Mouse (Mus musculus): ENCODE results near the gene Rfx8.

Gene Rfx8

GRCm38 (mm10) chr1:39720632-39721350 is at the start of gene Rfx8:
Rfx8 (minus strand) TSS chr1:39720997.
- DNase-seq (ENCODE audit: low spot score), result peak; percentile 59

DNA sequence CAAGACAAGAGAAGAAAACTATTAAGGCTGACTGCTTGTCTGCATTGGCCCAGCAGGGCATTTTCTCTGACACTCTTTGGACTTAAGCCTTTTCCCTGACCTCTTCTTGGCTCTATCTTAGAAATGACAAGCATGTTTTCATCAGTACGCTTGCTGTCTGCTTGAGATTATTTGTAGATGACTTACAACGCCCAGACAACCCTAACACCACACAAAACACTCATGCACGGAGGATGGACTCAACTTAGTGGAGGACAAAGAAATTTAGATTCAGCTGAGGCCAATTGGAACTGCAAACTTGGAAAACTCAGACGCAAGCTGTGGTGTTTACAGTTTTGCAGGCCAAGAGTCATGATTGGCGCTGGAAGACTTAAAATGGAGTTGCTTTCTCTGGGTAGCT is 49.6 kb upstream of the Rfx8 start:
- DNase-seq (ENCODE audit: low spot score), result no peak

- no peak for DNase-seq (ENCODE audit: low spot score)
Observed at GRCm38 (mm10) chr1:39768017-39768416, 47.2 kb upstream of the Rfx8 start.

DNA sequence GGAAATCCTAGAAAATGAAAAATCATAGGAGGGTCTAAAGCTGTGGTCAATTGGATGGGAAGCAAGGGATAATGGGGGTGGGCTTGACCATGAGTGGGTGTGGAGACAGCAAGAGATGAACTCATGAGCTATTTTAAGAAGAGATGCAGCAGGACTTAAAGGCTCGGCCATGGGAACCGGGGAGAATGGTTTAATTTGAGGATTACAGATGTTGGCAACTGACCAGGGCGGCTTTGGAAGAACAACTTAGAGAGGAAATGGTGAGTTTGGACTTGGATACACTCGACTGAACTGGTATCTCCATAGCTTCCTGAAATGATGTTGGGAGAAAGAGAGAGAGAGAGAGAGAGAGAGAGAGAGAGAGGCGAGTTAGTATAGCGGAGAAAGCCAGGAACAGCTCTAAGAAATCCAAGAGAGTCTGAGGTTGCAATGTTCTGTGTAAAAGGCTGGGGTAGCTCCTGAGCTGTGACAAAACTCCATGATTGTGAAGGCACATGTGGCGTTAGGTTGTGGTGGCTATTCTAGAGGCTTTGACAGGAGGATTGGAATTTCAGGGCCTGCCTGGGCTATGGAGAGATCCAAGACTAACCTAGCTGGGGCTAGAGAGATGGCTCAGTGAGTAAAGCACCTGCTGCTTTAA is 45.2 kb upstream of the Rfx8 start:
- no peak for DNase-seq (ENCODE audit: low spot score)

GRCm38 (mm10) chr1:39762025-39762370 is 41.2 kb upstream of the Rfx8 start:
- DNase-seq (ENCODE audit: low spot score), result peak; percentile 66

- DNase-seq (ENCODE audit: low spot score), result peak; percentile 86
Observed at GRCm38 (mm10) chr1:39761211-39762024, 40.6 kb upstream of the Rfx8 start.

DNA sequence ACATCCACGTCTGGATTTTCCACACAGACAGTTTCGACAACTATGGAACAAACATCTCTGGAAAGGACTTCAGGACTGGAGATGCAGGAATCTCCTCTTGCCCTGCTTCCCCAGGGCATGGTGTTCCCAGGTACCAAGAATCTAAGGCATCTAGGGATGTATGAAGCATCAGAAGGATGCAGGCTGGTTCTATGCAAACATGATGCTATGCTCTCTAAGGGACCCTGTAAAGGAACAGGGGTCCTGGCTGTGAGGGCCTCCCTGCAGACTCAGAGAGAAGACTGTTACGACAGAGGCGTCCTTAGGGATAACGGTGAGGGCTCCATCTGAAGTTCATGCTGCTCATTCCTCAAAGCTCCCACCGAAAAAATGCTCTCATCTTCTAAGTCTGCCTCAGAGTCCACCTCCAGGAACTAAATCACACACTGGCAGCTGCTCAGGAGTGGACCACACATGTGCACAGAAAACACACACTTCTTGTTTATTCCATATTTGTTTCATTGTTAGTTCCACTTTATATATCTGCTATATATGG is 39.5 kb upstream of the Rfx8 start:
- no peak for DNase-seq (ENCODE audit: low spot score)

GRCm38 (mm10) chr1:39759231-39760175 is 38.7 kb upstream of the Rfx8 start:
- DNase-seq (ENCODE audit: low spot score), result no peak

- DNase-seq (ENCODE audit: low spot score), result no peak
Observed at GRCm38 (mm10) chr1:39758244-39758643, 37.4 kb upstream of the Rfx8 start.

DNA sequence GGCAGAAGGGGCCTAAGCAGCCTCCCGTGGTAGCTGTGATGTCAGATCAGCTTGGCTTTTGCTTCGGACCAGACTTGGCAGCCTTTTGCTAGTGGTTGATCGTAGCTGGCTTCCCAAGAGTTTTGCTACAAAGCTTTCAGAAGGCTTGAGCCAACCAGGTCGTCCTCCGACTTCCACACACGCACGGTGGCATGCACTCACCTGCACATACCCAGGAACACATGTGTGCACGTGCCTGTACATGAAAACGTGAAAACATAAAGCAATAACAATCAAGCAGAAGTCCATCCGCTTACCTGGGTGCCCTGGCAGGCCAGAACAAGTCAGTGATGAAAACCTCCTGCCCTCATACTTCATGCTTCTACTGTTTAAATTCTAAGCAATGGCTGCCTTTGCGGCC is 36.2 kb upstream of the Rfx8 start:
- no peak for DNase-seq (ENCODE audit: low spot score)

DNA sequence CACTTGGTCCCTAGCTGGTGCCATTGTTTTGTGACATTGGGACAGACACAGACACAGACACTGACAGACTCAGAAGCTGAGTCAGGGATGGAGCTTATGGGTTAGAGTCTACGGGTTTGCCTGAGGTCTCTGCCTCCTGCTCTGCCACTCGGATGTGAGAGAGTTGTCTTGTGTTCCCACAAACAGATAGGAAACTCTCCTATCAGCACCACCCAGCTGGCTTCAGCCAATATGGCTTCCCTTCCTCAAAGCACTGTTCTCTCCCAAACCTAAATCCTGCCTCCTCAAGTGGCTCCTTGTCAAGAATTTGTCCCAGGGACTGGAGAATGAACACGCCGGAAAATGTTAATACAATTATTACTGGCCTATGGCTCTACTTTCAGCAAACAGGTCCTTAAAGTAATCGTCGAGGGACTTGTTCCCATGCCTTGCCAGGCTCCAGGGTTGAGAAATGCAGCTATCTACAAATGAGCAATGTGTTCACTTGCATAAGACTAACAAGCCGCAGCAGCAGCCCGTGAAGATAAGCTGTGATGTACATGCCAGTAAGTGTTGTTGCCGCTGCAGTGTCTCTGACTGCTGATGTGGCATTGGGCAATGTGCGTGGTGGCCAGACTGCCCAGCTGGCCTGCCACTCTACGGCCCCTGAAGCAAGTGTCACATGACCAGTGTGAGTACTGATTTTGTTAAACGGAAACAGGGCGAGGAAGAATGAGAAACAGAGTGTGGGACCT is 33.6 kb upstream of the Rfx8 start:
- no peak for DNase-seq (ENCODE audit: low spot score)

DNA sequence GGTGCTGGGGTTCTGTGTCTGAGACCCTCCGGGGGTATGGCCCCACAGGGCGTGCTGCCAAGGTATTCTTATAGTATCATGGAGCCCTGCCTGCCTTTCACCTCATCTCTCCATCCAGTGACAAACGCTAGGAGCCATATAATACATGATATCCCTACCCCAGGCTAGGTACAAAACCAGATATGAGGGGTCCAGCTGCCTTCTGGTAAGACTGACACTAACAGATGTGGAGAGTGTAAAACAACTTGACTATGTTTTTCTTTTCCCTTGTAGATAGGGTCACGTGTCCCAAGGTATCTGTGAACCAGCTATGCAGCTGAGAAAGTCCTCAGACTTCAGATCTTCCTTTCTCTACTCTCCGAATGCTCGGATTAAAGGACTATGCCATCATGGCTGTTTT is 30.7 kb upstream of the Rfx8 start:
- DNase-seq (ENCODE audit: low spot score), result no peak

GRCm38 (mm10) chr1:39749664-39750063 is 28.9 kb upstream of the Rfx8 start:
- DNase-seq (ENCODE audit: low spot score), result peak; percentile 65

DNA sequence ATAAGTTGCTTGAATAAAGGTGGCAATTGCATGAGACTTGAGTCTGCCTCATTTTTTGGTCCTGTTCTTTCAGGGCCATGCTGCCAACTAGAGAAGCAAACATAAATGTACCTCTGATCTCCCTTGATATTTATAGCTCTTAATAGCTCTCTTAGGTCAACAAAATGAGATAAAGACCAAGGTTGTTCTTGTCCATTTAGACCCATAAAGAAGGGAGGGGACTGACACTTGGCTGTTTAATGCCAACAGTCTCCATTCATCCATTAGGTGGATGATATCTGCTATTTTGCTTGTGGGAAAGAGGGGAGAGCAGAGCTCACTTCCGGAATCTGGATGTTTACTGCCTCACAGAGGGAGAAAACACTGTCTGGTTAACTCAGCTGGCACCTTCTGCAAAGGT is 28.4 kb upstream of the Rfx8 start:
- no peak for DNase-seq (ENCODE audit: low spot score)

GRCm38 (mm10) chr1:39748666-39749065 is 27.9 kb upstream of the Rfx8 start:
- DNase-seq (ENCODE audit: low spot score), result no peak

DNA sequence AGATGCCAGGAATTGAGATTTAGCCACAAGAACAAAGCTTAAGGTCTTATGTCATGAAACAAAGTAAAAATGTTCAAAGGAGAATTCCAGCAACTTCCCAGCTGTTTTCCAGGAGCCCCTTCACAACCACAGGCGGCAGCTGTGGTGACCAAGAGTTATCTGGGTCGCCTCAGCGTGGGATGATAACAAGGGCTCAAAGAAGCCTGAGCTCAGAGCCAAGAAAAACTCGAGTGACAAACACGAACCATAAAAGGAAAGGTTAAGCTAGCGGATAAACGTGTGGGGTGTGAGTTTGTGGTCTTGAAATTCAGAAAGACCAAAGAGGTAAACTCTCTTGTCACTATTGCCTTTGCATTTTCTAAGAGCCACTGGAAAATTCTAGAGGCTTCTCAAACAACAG is 25.7 kb upstream of the Rfx8 start:
- no peak for DNase-seq (ENCODE audit: low spot score)

- DNase-seq (ENCODE audit: low spot score), result no peak
Observed at GRCm38 (mm10) chr1:39740948-39741347, 20.2 kb upstream of the Rfx8 start.

DNA sequence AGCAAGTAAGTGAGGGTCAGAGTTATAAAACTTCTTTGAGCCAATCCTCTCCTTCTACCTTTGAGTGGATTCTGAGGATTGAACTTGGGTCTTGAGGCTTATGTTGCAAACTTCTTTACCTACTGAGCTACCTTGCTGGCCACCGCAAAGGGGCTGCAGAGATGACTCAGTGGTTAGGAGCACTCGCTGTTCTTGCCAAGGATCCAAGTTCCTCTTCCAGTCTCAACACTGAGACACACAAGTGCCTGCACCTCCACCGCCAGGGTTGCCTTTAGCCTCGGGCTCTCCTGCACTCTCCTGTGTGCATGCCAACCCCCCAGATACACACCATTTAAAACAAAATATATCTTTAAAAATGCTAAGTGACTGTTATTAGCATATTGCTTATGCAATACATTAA is 19.2 kb upstream of the Rfx8 start:
- no peak for DNase-seq (ENCODE audit: low spot score)

GRCm38 (mm10) chr1:39735927-39736604 is 15.3 kb upstream of the Rfx8 start:
- peak; percentile 68 for DNase-seq (ENCODE audit: low spot score)

- DNase-seq (ENCODE audit: low spot score), result no peak
Observed at GRCm38 (mm10) chr1:39735493-39735892, 14.7 kb upstream of the Rfx8 start.
